Comparison of ENCODE assay signal across 8 mouse cellular contexts in the genomic region with DNA sequence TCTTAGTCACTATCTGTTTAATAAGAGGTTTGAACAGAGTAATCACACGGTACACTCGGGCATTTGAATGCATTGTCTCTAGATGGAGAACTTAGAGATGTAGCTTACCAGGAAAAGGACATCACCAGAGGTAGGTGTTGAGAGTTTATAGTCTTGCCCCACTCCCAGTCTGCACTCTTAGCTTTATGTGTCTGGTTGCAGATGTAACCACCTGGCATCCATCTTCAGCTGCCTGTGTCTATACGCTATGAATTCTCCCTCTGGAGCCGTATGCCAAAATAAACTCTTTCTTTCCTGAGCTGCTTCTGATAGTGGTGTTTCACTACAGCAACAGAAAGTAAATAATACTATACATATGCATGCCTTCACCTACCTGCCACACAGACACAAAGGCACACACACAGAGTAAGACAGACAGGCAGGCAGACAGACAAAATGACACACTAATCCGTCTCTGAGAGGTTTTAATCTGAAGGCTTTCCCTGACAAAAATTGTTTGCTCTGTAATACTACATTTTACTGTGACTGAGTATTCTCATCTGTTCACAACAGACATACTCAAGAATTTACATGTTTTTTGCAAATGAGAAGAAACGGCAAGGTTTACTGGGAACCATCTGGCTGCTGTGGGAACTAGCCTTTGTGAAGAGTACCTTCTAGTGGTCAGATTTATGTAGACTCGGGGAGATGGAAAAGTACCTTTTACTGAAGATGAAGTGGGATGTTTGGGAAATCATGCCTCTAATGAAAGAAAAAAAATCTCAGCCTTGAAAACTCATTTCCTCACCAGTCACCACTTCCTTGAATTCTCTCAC.
DNase-seq lines count a peak whose midpoint lies in the region; ATAC-seq lines count a peak whose summit lies in the region.

No protein-coding gene starts in this region.

- peak; percentile 74; the same call in 1 of the 2 replicates for ATAC-seq in stomach, embryonic 16.5 days (ENCODE audit: insufficient read depth, low FRiP score)
- ATAC-seq in erythroblast, adult 5-6 weeks (replicated peaks; ENCODE audit: low FRiP score, poor library complexity, severe bottlenecking), result no peak

- no peaks in the 10 kb centered on the region for H3K36me3 ChIP-seq in stomach, embryonic 16.5 days (ENCODE audit: control insufficient read depth, insufficient read depth, low read length)

- peak; percentile 9 to 24 for DNase-seq in heart, adult 18-20 months
- DNase-seq in heart, postnatal 36 days, result no peak
- peak; percentile 40 for DNase-seq in 3T3-L1 (ENCODE audit: low read depth, low spot score)
- DNase-seq in embryo, embryonic 11.5 days (ENCODE audit: low read depth, low spot score), result peak; percentile 8
- DNase-seq in kidney, postnatal 14 days, result peak; percentile 61
- no peak for DNase-seq in adrenal gland, postnatal 36 days

- intact Hi-C loops in heart, postnatal 36 days (cut with DNase I), result loop anchor here (2.0 to 5.0 kb wide), 4 partner anchors 53 to 452 kb away; no protein-coding TSS in a partner anchor

- no peak overlapping the region for H3K4me3 ChIP-seq in stomach, embryonic 16.5 days (replicated peaks; ENCODE audit: low read length)

- H3K27me3 ChIP-seq in stomach, embryonic 16.5 days (ENCODE audit: control insufficient read depth, insufficient read depth, low read length), result no peaks in the 10 kb centered on the region

- H3K4me1 ChIP-seq in stomach, embryonic 16.5 days (ENCODE audit: control insufficient read depth, insufficient read depth, low read length), result peaks cover 4% of the 10 kb centered on the region; the same call in 1 of the 2 replicates

- H3K9me3 ChIP-seq in stomach, embryonic 16.5 days (replicated peaks; ENCODE audit: control insufficient read depth, low read length), result no peaks in the 10 kb centered on the region

- no peak overlapping the region for H3K9ac ChIP-seq in stomach, embryonic 16.5 days (ENCODE audit: low read length)

- whole genome bisulfite sequencing in stomach, embryonic 16.5 days, result 37% methylated on average over 7 of the region's 7 CpGs

- H3K4me2 ChIP-seq in stomach, embryonic 16.5 days (ENCODE audit: low read depth, low read length), result 0 out of 2 replicates have a peak overlapping the region, but pooled peaks have one; percentile 12

- peak overlapping the region; percentile 21; the same call in 1 of the 2 replicates for H3K27ac ChIP-seq in stomach, embryonic 16.5 days (ENCODE audit: low read length)

Comparison
In these comparisons a context has a peak if more than half of its experiments do, and no peak if none do; other contexts are left out.
1. DNase-seq: peak in heart, adult 18-20 months (2 of 2), 3T3-L1 (single experiment), embryo, embryonic 11.5 days (single experiment) and kidney, postnatal 14 days (single experiment); none in heart, postnatal 36 days (0 of 2) and adrenal gland, postnatal 36 days (0 of 2).